Mouse (Mus musculus): ENCODE measurements at regions not wholly inside any gene's neighbourhood (a gene's known extent, or its start where the extent isn't known, plus 50 kb on each side); places are given as distances from the start of the nearest gene placed in this dataset.
A peak's percentile ranks its signal among the peaks of the same experiment; 100 is the strongest.

- DNase-seq (ENCODE audit: low read depth, low spot score) (no peak), ATAC-seq (no peak)
- POLR2A ChIA-PET: interaction anchor here (0.9 kb wide), 1 partner anchor 12 kb away, joined by 3 read pairs; no protein-coding TSS in a partner anchor
- H3K27me3 ChIP-seq: no peaks in the 10 kb centered on the region
- CTCF ChIA-PET: no interaction called here
- in situ Hi-C loops (cut with MboI; ENCODE audit: low pct_unique_long_range_greater_than_20kb): no loop called here
- no peak for TF ChIP-seq CTCF (IDR thresholded peaks at IDR 0.05)
Observed at GRCm38 (mm10) chr3:80038553-80039129, 154.3 kb downstream of the Fam198b start.

- H3K27me3 ChIP-seq: no peaks in the 10 kb centered on the region
- TF ChIP-seq CTCF (IDR thresholded peaks at IDR 0.05): no peak
- in situ Hi-C loops (cut with MboI; ENCODE audit: low pct_unique_long_range_greater_than_20kb): no loop called here
- ATAC-seq (no peak), DNase-seq (ENCODE audit: low read depth, low spot score) (no peak)
- POLR2A ChIA-PET: no interaction called here
- CTCF ChIA-PET: interaction anchor here (0.9 to 2.5 kb wide), 4 partner anchors 10 to 161 kb away, joined by 3 to 9 read pairs (median 3); no protein-coding TSS in a partner anchor
Observed at GRCm38 (mm10) chr3:80042756-80043484, 158.6 kb downstream of the Fam198b start.

DNA sequence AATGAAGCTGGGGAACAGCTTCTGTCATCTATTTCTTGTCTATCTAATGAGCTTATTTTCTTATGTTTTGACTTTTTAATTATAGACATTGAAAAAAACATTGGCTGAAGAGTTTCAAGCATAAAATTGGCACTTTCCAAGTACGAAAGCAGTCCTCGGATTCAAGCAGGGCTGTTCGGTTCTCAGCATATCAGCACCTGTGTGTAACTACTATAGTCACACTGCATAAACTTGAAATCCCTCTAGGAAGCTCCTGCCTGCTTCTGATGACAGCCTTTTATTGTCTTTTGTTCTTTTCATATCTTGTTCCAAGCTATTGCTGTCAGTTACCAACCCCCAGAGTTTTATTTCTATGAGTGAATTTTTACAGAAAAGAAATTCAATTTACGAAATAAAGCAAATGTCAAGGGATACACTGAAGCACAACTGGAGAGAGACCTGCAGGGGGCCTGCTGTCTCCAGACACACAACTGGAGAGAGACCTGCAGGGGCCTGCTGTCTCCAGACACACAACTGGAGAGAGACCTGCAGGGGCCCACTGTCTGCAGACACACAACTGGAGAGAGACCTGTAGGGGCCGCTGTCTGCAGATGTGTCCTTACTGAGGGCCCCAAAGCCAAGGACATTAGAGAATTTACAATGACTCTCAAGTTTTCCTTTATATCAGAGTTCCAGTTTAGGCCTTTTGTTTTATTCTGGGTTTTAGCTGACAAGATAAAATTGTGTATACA lies 165.3 kb downstream of the Fam198b start:
- ATAC-seq: no peak
- POLR2A ChIA-PET: interaction anchor here (0.6 kb wide), 1 partner anchor 134 kb away, joined by 3 read pairs; no protein-coding TSS in a partner anchor
- in situ Hi-C loops (cut with MboI; ENCODE audit: low pct_unique_long_range_greater_than_20kb): loop anchor here (5.0 kb wide), 1 partner anchor 57 kb away; no protein-coding TSS in a partner anchor
- H3K27me3 ChIP-seq: no peaks in the 10 kb centered on the region
- DNase-seq (ENCODE audit: low read depth, low spot score): no peak
- no peak for TF ChIP-seq CTCF (IDR thresholded peaks at IDR 0.05)
- CTCF ChIA-PET: interaction anchor here (0.9 to 3.8 kb wide), 8 partner anchors 9 to 195 kb away, joined by 3 to 22 read pairs (median 4); partner anchors contain the start of gene Fam198b

DNA sequence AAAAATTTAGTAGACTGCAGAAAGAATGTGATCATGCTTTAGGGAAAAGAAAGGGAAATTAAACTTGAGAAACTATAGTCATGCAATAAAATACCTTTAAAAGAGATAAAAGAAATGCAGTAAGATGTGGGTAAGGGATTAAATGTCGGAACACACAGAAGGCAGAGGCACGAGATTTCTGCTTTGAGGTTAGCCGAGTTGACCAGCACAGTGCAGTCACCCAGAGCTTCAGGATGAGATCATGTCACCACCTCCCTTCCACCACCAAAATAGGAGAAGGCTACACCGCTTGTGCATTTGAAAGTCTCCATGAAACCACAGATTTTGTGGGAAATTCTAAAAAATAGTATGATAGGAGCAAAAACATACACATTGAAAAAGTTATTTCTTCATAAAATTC lies 166.6 kb downstream of the Fam198b start:
- no peaks in the 10 kb centered on the region for H3K27me3 ChIP-seq
- in situ Hi-C loops (cut with MboI; ENCODE audit: low pct_unique_long_range_greater_than_20kb): loop anchor here (5.0 kb wide), 1 partner anchor 59 kb away; no protein-coding TSS in a partner anchor
- ChIA-PET POLR2A (no interaction called here), CTCF (interaction anchor here (0.9 to 2.3 kb wide), 3 partner anchors 9 to 170 kb away, joined by 3 to 6 read pairs (median 3); no protein-coding TSS in a partner anchor)
- no peak for TF ChIP-seq CTCF (IDR thresholded peaks at IDR 0.05)
- no peak for DNase-seq (ENCODE audit: low read depth, low spot score)
- no peak for ATAC-seq

DNA sequence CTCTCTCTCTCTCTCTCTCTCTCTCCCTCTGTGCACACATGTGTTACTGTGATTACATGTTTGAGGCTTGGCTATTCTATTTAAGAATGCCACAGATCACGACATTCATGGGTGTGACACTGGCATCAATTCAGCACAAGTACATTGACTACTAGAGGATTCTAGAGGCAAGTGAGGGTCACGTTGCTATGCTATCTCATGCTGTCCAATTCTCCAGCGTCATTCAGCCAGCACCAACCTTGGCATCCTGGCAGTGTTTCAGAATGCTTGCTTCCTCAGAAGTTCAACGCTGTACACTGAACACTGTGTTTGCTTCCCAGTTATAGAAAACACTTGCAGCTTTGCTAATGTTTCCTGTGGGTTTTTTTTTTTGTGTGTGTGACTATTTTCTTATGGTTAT lies 167.6 kb downstream of the Fam198b start:
- in situ Hi-C loops (cut with MboI; ENCODE audit: low pct_unique_long_range_greater_than_20kb): loop anchor here (5.0 kb wide), 1 partner anchor 60 kb away; no protein-coding TSS in a partner anchor
- ChIA-PET CTCF (interaction anchor here (0.7 to 12.2 kb wide), 2 partner anchors 27 to 168 kb away, joined by 3 to 210 read pairs; partner anchors contain the start of gene Fam198b), POLR2A (no interaction called here)
- DNase-seq (ENCODE audit: low read depth, low spot score): no peak
- TF ChIP-seq CTCF (IDR thresholded peaks at IDR 0.05): no peak
- ATAC-seq: no peak
- H3K27me3 ChIP-seq: no peaks in the 10 kb centered on the region

DNA sequence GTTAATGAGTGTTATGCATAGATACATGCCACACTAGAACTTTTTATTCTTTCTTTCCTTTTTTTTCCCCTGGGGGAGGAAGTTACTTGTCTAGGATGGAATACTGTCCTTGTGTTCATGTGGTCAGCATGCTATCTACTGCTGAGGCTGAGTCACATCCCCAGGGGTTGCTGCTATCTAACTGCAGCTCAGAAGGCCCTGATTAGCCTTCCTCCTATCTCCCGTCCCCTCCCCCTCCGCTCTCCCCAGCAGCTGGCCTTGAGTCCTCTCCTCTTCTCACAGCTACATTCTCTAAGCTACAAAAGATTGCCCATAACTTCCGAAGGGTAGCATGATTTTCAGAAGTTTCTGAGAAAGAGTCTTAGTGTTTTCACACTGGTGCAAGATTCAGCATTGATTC lies 168.5 kb downstream of the Fam198b start:
- no peak for ATAC-seq
- ChIA-PET POLR2A (no interaction called here), CTCF (interaction anchor here (0.7 to 12.2 kb wide), 8 partner anchors 8 to 198 kb away, joined by 3 to 210 read pairs (median 3); partner anchors contain the start of gene Fam198b)
- TF ChIP-seq CTCF (IDR thresholded peaks at IDR 0.05): no peak
- no peak for DNase-seq (ENCODE audit: low read depth, low spot score)
- no peaks in the 10 kb centered on the region for H3K27me3 ChIP-seq
- in situ Hi-C loops (cut with MboI; ENCODE audit: low pct_unique_long_range_greater_than_20kb): loop anchor here (5.0 kb wide), 1 partner anchor 61 kb away; no protein-coding TSS in a partner anchor

GRCm38 (mm10) chr3:80053435-80053834 lies 169.1 kb downstream of the Fam198b start:
- TF ChIP-seq CTCF (IDR thresholded peaks at IDR 0.05): no peak
- in situ Hi-C loops (cut with MboI; ENCODE audit: low pct_unique_long_range_greater_than_20kb): loop anchor here (5.0 kb wide), 1 partner anchor 61 kb away; no protein-coding TSS in a partner anchor
- DNase-seq (ENCODE audit: low read depth, low spot score) (no peak), ATAC-seq (no peak)
- ChIA-PET CTCF (interaction anchor here (1.0 to 12.2 kb wide), 6 partner anchors 8 to 199 kb away, joined by 3 to 210 read pairs (median 3); partner anchors contain the start of gene Fam198b), POLR2A (no interaction called here)
- no peaks in the 10 kb centered on the region for H3K27me3 ChIP-seq

GRCm38 (mm10) chr3:80056636-80057350 lies 172.5 kb downstream of the Fam198b start:
- in situ Hi-C loops (cut with MboI; ENCODE audit: low pct_unique_long_range_greater_than_20kb): no loop called here
- CTCF ChIA-PET: interaction anchor here (0.8 to 12.2 kb wide), 6 partner anchors 10 to 203 kb away, joined by 3 to 210 read pairs (median 5); partner anchors contain the start of genes Fam198b and Tmem144
- TF ChIP-seq CTCF (IDR thresholded peaks at IDR 0.05): no peak
- POLR2A ChIA-PET: interaction anchor here (0.6 to 1.2 kb wide), 2 partner anchors 32 to 79 kb away, joined by 3 read pairs; no protein-coding TSS in a partner anchor
- no peak for DNase-seq (ENCODE audit: low read depth, low spot score)
- ATAC-seq: peak; percentile 82
- no peaks in the 10 kb centered on the region for H3K27me3 ChIP-seq

DNA sequence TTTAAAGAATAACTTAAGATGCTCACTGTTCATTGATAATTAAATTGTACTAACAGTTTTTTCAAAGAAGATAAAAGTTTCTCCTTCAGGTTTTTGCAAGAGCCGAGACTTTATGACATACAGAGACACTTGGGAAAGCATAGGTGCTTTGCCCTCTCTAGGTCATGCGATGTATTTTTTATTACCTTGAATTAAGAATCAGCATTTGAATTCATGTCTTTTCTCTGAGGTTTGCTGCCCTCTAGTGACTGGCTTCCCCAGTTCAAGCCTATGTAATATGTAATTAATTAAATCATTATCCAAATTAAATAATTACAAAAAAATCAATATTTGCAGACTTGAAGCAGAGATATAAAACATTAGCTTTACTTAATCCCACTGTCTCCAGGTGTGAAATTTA lies 174.4 kb downstream of the Fam198b start:
- ChIA-PET CTCF (interaction anchor here (0.7 to 12.2 kb wide), 25 partner anchors 9 to 549 kb away, joined by 3 to 210 read pairs (median 5); partner anchors contain the start of genes Fam198b and Tmem144), POLR2A (interaction anchor here (0.6 kb wide), 1 partner anchor 205 kb away, joined by 4 read pairs; no protein-coding TSS in a partner anchor)
- H3K27me3 ChIP-seq: no peaks in the 10 kb centered on the region
- no peak for ATAC-seq
- DNase-seq (ENCODE audit: low read depth, low spot score): no peak
- in situ Hi-C loops (cut with MboI; ENCODE audit: low pct_unique_long_range_greater_than_20kb): no loop called here
- TF ChIP-seq CTCF (IDR thresholded peaks at IDR 0.05): peak; percentile 77
